Mouse (Mus musculus) ES-Bruce4 (cell line): ENCODE results near the gene Exosc8. TPM values are rescaled to one million over a fixed set of nuclear protein-coding genes. Genes with fewer than 3 reads are reported as not detected.

Experiments
- H3K27ac ChIP-seq: 2 replicates; pipeline ENCODE4 v1.5.1; 2012; ENCODE audit warnings: low read length, inconsistent platforms; ENCODE audit not compliant: insufficient read depth
- H3K27me3 ChIP-seq: 2 replicates; pipeline ENCODE4 v1.6.1; 2012; ENCODE audit warnings: mild to moderate bottlenecking, low read length, inconsistent platforms; ENCODE audit not compliant: control insufficient read depth, poor library complexity, insufficient read depth, severe bottlenecking
- H3K36me3 ChIP-seq: 2 replicates; pipeline ENCODE4 v1.6.1; 2012; ENCODE audit warnings: inconsistent platforms, mild to moderate bottlenecking, low read length, moderate library complexity; ENCODE audit not compliant: control insufficient read depth, poor library complexity, insufficient read depth, severe bottlenecking
- H3K4me1 ChIP-seq: one replicate; pipeline ENCODE4 v1.8.1; 2011; ENCODE audit warnings: low read length; ENCODE audit not compliant: control insufficient read depth, insufficient read depth
- H3K4me3 ChIP-seq: 2 replicates; pipeline ENCODE4 v1.5.1; 2011; ENCODE audit warnings: low read depth, mild to moderate bottlenecking, low read length
- H3K9ac ChIP-seq: 2 replicates; pipeline ENCODE4 v1.6.1; 2012; ENCODE audit warnings: low read depth, mild to moderate bottlenecking, inconsistent platforms; ENCODE audit not compliant: poor library complexity, severe bottlenecking
- H3K9me3 ChIP-seq: replicated peaks from 2 replicates; pipeline ENCODE4 v1.6.1; 2012; ENCODE audit warnings: mild to moderate bottlenecking, low read length, inconsistent platforms; ENCODE audit not compliant: control insufficient read depth, poor library complexity, insufficient read depth, severe bottlenecking
- CTCF ChIP-seq: IDR thresholded peaks from one replicate; pipeline ENCODE4 v1.8.1; 2011; ENCODE audit warnings: low read depth, low read length
- EP300 ChIP-seq: IDR thresholded peaks from 2 replicates; pipeline ENCODE4 v1.6.1; 2011; ENCODE audit warnings: low read depth, low read length; ENCODE audit not compliant: insufficient read depth
- POLR2A ChIP-seq: IDR thresholded peaks from one replicate; pipeline ENCODE4 v1.8.1; 2011; ENCODE audit warnings: low read length; ENCODE audit not compliant: insufficient read depth
- polyA plus RNA-seq: library from polyadenylated mRNA; stranded (reverse); fragments of >200 nt; gene quantifications from 2 replicates; pipeline ENCODE4 v1.2.4, GENCODE M21; 2011; ENCODE audit warnings: low read depth; ENCODE audit not compliant: missing spikeins, insufficient read depth, insufficient read length

Gene Exosc8
- polyA plus RNA-seq, 1 experiment = 200 TPM

GRCm38 (mm10) chr3:54693056-54693415, 42.2 kb downstream of the Exosc8 start:
- Histone ChIP-seq H3K27ac (peak overlapping the region; percentile 93), H3K9me3 (no peaks in the 10 kb centered on the region), H3K4me1 (no peaks in the 10 kb centered on the region), H3K36me3 (peaks cover 24% of the 10 kb centered on the region), H3K4me3 (peak overlapping the region; percentile 100), H3K27me3 (no peaks in the 10 kb centered on the region), H3K9ac (peak overlapping the region; percentile 91)
- no peak for TF ChIP-seq POLR2A
- TF ChIP-seq CTCF = no peak
- no peak for TF ChIP-seq EP300

- Histone ChIP-seq H3K4me3 (peak within 1 kb of the TSS; percentile 100), H3K9ac (peak within 1 kb of the TSS; percentile 91), H3K27me3 (no peaks in the 10 kb centered on the region), H3K27ac (peak within 1 kb of the TSS; percentile 93), H3K9me3 (no peaks in the 10 kb centered on the region), H3K36me3 (peaks cover 21% of the 10 kb centered on the region), H3K4me1 (no peaks in the 10 kb centered on the region)
- TF ChIP-seq EP300 (no peak), CTCF (no peak), POLR2A (peak; percentile 63)
Measured at GRCm38 (mm10) chr3:54692202-54693055, 42.8 kb downstream of the Exosc8 start, which contains the start of gene Supt20. Gene Supt20, plus strand, starts transcription at chr3:54692807.

GRCm38 (mm10) chr3:54689091-54689490, 46.1 kb downstream of the Exosc8 start:
- H3K4me1 ChIP-seq = no peaks in the 10 kb centered on the region
- H3K27ac ChIP-seq = no peak overlapping the region
- no peaks in the 10 kb centered on the region for H3K9me3 ChIP-seq
- H3K36me3 ChIP-seq = no peaks in the 10 kb centered on the region
- H3K4me3 ChIP-seq = no peak overlapping the region
- TF ChIP-seq EP300 = no peak
- no peak for TF ChIP-seq CTCF
- no peak for TF ChIP-seq POLR2A
- no peaks in the 10 kb centered on the region for H3K27me3 ChIP-seq
- no peak overlapping the region for H3K9ac ChIP-seq

GRCm38 (mm10) chr3:54687245-54687644, 47.9 kb downstream of the Exosc8 start:
- H3K4me1 ChIP-seq = no peaks in the 10 kb centered on the region
- no peak overlapping the region for H3K9ac ChIP-seq
- H3K36me3 ChIP-seq = no peaks in the 10 kb centered on the region
- H3K27ac ChIP-seq = no peak overlapping the region
- TF ChIP-seq EP300 = no peak
- TF ChIP-seq POLR2A = no peak
- no peak for TF ChIP-seq CTCF
- H3K9me3 ChIP-seq = no peaks in the 10 kb centered on the region
- H3K27me3 ChIP-seq = no peaks in the 10 kb centered on the region
- H3K4me3 ChIP-seq = no peak overlapping the region

GRCm38 (mm10) chr3:54685202-54685601, 50.0 kb downstream of the Exosc8 start:
- H3K9me3 ChIP-seq = no peaks in the 10 kb centered on the region
- TF ChIP-seq CTCF (no peak), POLR2A (no peak), EP300 (no peak)
- H3K4me1 ChIP-seq = no peaks in the 10 kb centered on the region
- no peaks in the 10 kb centered on the region for H3K27me3 ChIP-seq
- no peak overlapping the region for H3K27ac ChIP-seq
- H3K36me3 ChIP-seq = no peaks in the 10 kb centered on the region
- no peak overlapping the region for H3K9ac ChIP-seq
- H3K4me3 ChIP-seq = no peak overlapping the region
